Mouse (Mus musculus) granulocyte monocyte progenitor cell, adult 5-6 weeks (primary cell): ENCODE results near the gene Gpr158. TPM values are rescaled to one million over a fixed set of nuclear protein-coding genes. Genes with fewer than 3 reads are reported as not detected.

ENCODE experiments used
- ATAC-seq: replicated peaks from 2 replicates; pipeline ENCODE4 v1.8.0; 2016; ENCODE audit warnings: mild to moderate bottlenecking, moderate TSS enrichment, inconsistent platforms; ENCODE audit not compliant: poor library complexity, severe bottlenecking
- total RNA-seq, 2 experiments: library from RNA; stranded (forward) in 1 of 2; stranded (reverse) in 1 of 2; fragments of 200-712, 200-1000 nt in 1 of 2; fragments of >200 nt in 1 of 2; fragmentation: Nextera tagmentation in 1 of 2; gene quantifications; 2 replicates each; pipeline ENCODE4 v1.2.3; 2014 to 2017

Gpr158 gene
- total RNA-seq, 2 experiments from 2014 or later: not detected

- no peak for ATAC-seq
Observed at GRCm38 (mm10) chr2:21530750-21531149, 163.4 kb downstream of the Gpr158 start.

DNA sequence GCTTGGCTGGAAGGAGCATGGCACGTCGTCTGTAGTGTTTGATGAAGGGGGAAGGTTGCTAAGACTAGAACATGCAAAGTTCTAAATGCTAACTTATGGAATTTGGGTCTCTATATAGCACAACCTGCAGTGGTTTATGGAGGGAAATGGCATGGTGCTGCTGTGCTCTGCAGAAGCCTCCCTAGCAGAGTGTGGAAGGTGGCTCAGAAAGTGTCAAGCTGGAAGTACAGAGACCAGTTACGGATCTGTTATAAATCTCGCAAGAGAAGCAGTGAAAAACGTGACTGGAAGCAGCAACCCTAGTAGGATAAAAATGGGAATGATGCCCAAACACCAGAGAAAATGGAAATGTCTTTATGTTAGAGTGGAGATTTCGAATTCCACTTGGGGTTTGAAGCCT lies 251.8 kb downstream of the Gpr158 start:
- no peak for ATAC-seq

DNA sequence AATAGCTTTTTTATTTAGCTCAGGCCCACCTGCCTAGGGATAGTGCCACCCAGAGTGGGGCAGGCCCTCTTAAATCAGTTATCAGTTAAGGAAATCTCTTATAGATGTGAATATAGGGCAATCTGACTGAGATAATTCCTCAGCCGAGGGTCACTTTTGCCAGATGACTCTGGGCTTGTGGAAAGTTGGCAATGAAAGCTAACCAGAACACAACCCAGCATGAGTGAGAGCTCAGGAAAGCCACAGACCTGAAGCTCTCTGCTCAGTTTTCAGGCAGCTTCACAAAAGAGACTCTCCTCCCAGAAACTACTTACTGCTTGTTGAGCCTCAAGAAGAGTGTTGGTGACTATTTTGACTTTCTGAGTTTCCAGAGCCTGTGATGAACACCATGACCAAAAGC lies 264.8 kb downstream of the Gpr158 start:
- ATAC-seq: no peak

GRCm38 (mm10) chr2:21665721-21666120 lies 298.4 kb downstream of the Gpr158 start:
- ATAC-seq: no peak

DNA sequence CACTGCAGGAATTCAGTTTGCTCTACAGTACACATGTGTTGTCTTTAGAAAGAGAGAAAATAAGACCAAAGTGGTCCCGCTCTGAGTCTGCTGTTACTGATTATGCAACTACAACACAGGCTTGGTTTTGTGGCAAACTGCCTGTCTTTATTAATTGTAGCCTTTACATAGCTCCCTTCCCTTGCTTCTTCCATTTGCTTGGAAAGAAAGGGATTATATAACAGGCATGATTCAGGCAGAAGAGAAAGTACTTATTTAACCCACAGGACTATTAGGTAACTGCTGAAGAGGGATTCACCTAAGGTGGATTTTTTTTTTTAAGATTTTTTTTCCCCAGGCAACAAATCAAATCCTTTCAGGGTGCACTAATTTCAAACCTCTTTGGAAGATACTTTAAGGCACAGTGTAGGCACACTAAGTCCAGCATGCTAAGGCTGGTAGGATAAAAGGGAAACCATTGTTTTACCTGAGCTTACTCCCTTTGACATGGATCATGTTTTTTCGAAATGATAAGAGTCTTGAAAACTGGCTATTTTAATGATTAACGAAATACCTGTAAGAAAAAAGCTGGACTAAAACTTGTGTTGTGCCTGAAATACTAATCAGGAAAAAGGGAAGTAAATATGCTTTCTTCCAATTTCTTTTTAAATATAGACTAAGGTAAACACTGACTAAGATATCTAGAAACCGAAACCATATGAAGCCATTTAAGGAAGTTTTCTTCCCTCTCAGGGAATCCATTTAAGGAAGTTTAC lies 308.9 kb downstream of the Gpr158 start:
- no peak for ATAC-seq

GRCm38 (mm10) chr2:21676839-21677123 lies 309.4 kb downstream of the Gpr158 start:
- ATAC-seq: no peak

GRCm38 (mm10) chr2:21680735-21681270 lies 313.5 kb downstream of the Gpr158 start:
- no peak for ATAC-seq

GRCm38 (mm10) chr2:21684736-21685135 lies 317.4 kb downstream of the Gpr158 start:
- no peak for ATAC-seq

GRCm38 (mm10) chr2:21693128-21693527 lies 325.8 kb downstream of the Gpr158 start:
- no peak for ATAC-seq

GRCm38 (mm10) chr2:21693807-21694594 lies 326.7 kb downstream of the Gpr158 start:
- no peak for ATAC-seq

DNA sequence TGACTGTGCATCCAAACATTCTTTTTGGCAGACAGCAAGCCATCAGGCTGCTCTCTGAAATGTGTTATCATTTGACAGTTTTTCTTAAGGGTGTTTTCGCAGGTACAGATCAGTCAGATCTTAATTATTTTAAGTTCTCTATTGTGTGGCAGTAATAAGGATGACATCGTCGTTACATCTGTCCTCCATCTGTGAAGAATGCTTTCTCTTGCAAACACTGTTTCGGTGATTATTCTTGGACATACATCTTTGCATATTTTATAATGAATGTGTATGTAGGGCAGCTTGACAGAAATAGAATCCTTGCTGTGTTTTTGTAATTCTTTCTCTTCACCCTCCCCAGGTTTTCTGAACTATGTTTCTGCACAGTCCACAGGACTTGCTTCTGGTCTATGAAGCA lies 360.7 kb downstream of the Gpr158 start:
- ATAC-seq: no peak

DNA sequence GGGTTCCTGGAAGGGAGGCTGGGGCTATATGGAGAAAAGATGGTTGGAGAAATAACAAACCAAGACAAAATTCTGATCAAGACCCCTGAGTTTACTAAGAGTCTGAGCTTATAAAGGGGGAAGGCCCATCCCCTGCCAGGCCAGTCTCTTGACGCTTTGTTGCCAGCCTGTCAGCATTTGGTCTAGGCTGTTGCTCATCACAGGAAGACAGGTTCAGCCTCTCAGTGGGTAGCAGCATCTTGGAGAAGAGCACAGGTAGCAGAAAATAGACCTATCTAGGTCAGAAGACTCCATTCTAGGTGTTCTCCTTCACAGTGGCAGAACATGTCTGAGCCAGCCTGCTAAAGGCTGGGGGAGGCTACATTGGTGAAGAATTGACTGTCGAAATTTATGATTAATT lies 416.4 kb downstream of the Gpr158 start:
- ATAC-seq: no peak

DNA sequence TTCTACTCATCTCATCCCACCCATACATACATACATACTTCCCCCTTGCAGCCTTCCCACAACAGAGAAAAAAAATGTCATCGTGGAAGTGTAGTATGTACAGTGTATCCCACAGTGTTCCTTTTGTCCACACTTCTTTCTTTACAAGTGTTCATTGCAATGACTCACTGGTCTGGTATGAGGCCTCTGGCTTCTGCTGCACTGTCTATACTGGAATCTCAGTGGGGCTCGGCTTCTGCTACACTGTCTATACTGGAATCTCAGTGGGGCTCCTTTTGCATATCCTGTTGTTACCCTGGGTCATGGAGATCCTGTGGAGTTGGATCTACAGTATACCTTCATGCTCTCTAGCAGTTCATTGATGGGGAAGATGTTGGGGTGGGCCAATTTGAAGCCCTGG lies 425.8 kb downstream of the Gpr158 start:
- ATAC-seq: no peak

DNA sequence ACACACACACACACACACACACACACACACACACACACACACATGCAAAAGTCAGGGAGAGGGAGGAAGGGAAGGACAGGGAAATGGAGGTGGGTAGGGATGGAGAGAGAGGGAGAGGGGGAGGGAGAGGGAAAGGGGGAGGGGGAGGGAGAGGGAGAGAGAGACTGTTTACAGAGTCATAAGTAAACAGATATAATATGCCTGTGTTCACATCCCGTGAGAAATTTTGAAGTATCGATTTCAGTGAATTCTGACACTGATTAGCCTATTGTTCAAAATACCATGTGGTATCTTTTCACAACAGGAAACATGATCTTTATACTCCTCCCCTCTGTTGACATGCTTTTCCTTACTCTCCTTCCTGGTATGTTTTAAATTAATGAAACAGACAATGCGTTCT lies 432.3 kb downstream of the Gpr158 start:
- ATAC-seq: no peak

DNA sequence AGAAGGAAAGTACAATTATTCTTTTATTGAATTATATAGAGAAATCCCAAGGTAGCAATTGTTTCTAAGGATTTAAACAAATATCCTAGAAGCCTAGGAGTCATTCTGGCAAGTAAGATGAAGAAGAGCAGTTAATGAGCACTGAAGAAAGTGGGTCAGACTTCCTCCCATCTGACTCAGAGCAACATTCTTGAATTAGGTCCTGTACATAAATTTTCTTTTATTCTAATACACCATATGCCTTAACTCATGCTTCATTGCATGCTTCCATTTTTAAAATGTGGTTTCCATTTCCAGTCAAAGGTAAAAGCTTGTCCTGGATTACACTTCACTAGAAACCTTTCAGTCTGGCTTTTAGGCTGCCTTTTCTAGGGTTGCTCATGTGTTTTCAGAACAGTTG lies 432.7 kb downstream of the Gpr158 start:
- no peak for ATAC-seq

DNA sequence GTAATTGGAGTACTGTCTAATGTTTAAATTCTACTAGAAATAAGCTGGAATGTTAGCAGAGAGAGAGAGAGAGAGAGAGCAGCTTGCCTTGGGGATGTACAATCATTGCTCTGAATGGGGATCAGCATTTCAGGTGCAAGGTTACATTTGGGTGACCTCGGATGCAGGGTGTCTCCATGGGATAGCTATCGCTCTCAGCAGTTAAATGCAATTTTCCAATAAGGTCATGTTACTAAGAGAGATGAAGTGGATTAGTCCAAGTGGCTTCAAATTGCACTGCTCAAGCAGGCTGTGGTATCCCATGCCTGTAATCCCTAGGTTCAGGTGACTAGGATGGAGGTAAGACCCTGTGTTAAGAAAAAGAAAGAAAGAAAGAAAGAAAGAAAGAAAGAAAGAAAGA lies 441.2 kb downstream of the Gpr158 start:
- ATAC-seq: no peak

GRCm38 (mm10) chr2:21810431-21810830 lies 443.1 kb downstream of the Gpr158 start:
- ATAC-seq: no peak

DNA sequence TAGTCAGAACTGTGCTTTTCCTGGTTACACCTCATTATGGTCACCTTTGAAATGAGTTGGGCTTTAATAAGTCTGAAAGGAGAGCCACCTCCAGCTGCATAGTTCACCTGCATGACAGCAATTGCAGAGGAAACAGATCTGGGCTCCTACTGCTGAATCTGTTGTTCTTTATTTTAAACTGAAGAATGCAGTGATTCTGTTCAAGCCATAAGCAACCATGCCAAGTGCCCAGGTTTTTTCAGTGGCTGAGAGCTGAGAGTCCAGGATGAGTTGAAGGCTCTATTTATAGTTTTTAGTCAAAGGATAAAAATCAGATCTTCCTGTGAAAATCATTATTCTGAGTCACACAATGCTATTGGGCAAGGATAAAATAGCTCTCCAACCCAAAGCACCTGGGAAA lies 496.7 kb downstream of the Gpr158 start:
- ATAC-seq: no peak
